Mouse (Mus musculus): ENCODE data around the gene Tagap1. TPM values are rescaled to one million over a fixed set of nuclear protein-coding genes. Genes with fewer than 3 reads are reported as not detected.

Gene Tagap1
- polyA plus RNA-seq (2012; rRNA removed; ENCODE audit: low replicate concordance): 9.5 and 22.0 TPM in 2 replicates

GRCm38 (mm10) chr17:6960776-6961175, at the start of gene Tagap1:
Tagap1 (minus strand) TSS chr17:6961156.

DNA sequence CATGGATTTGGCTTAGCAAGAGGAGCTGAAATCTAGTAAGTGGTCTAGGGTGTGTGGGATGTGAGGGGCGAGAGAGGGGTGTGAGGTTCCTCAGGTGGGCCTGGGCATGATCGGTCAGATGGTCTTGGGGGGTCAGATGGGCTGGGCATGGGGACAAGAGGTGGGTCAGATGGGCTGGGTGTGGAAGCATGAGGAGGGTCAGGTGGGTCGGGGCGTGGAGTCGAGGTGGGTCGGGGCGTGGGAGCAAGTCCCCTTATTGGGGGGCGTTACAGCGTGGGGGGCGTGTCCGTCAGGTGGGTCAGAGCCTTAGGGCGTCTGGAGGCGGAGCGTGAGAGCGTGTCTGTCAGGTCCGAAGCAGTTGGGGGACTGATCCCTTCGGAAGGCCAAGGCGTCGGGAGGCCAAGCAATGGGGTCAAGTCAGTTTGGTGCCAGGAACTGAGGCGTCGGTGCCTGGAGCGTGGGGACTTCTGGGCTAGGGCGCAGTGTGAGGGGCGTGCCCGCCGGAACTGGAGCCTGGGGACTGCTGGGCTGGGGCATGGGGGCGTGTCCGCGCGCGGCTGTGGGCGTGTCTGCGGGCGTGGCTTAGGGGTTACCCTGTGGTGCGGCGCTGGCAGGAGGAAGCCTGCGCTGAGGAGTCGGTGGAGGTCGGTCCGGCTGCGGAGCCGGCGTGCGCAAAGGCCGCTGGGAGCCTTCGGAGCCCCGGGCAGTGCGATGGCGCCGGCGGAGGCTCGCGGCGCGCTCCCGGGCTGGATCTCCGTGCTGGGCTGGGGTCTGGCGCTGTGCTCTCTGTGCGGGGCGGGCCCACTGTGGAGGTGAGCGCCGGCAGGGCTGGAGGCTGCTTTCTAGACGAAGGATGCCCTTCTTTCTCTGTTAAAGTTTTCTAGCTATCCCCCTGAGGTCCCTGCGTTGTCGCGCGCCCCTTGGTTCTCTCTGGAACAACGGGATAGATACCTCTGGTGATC, 17.6 kb upstream of the Tagap1 start, which contains the start of gene Gm49721:
TSS of gene Gm49721 (plus strand) at position 618 of the 962 bp plus-strand sequence.

DNA sequence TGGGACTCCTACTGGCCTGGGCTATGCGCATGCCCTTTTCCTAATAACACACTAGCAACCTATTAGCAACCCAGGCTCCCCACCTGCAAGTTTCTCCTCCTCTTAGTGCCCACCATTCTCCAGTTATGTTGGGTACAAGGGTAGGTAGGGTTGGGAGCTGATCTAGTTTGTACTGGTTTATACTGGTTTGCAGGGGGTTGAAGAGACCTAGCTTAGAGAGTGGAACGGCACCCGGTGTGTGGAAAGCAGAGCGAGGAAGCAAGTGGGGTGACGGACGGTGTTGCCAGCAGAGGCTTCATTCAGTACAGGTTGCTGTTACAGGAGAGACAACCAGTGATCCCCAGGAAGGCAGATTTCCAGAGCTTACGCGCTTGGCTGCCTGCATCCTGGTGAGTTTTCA, 9.4 kb upstream of the Tagap1 start, which contains the start of gene Rnaset2b:
TSS of gene Rnaset2b (plus strand) at position 301 of the 400 bp plus-strand sequence.

DNA sequence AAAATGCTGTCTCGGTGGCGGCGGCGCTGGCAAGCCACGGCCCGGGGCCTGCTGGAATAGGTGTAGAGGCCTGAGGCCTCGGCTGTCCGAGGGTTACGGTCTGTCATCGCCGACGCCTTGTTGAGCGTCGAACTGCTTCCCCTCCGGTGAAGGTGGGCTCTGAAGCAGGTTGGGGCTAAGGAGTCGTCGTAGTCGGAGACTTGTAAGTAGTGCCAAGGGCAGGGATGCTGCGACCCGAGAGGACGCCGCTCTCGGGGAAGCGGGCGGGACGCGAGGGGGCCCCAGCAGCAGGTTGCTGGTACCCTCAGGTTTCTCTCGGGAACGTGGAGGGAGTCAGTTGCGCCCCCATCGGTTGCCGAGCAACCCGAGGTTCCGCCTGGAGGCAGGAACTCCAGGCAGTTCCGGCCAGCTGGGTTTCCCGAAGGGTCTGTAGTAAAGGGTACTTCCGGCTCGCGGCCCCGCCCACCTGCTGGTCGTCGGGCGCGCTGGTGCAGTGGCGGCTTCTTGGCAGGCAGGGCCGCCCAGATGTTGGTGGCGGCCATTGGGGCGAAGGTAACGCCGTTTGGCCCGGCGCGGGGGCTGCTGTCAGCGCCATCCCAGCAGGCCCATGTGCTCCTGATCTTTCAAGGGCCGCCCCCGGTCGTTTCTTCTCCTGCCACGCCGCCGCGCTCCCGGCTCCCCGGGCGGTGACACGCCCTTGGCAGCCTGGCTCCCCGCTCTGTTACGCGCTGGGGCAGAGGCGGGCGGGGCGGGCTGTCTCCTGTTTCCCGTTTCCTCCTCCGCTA, 12.8 kb downstream of the Tagap1 start, which contains the start of gene Rsph3b:
TSS of gene Rsph3b (minus strand) at position 699 of the 785 bp plus-strand sequence.

Other genes starting within 250 kb of the Tagap1 start
- 27.0 and 42.3 TPM in 2 replicates for gene Ezr, start 178.4 kb downstream of the Tagap1 start, polyA plus RNA-seq (2012; rRNA removed; ENCODE audit: low replicate concordance)
- 26.2 and 40.4 TPM in 2 replicates for gene Rsph3b, start 12.5 kb downstream of the Tagap1 start, polyA plus RNA-seq (2012; rRNA removed; ENCODE audit: low replicate concordance)
- gene Rnaset2b, start 9.5 kb upstream of the Tagap1 start, polyA plus RNA-seq (2012; rRNA removed; ENCODE audit: low replicate concordance): 49.4 and 132 TPM in 2 replicates
- gene Gm49721, start 17.7 kb upstream of the Tagap1 start, polyA plus RNA-seq (2012; rRNA removed; ENCODE audit: low replicate concordance): 0.11 and 1.5 TPM in 2 replicates
- not detected in 2 replicates for gene Gm1604a, start 64.4 kb upstream of the Tagap1 start, polyA plus RNA-seq (2012; rRNA removed; ENCODE audit: low replicate concordance)
- gene Rps6ka2, start 209.0 kb upstream of the Tagap1 start, polyA plus RNA-seq (2012; rRNA removed; ENCODE audit: low replicate concordance): 6.1 and 27.0 TPM in 2 replicates